Mouse (Mus musculus): Measurements from ENCODE around the gene Cycs.

Cycs gene

DNA sequence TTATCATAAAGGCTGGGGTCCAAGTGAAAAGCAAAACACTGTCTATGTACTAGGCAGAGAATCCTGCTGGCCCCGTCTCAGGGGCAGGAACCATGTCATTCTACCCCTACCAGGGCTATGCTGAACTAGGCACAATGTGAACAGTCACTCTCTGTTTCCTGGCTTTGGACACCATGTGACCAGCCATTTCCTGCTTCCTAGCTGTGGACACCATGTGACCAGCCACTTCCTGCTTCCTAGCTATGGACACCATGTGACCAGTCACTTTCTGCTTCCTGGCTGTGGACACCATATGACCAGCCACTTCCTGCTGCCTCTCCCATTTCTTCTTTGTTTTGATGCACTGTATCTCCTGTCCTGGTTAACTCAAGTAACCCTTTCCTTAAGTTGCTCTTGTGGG is 23.8 kb downstream of the Cycs start:
- DNase-seq, result no peak

DNA sequence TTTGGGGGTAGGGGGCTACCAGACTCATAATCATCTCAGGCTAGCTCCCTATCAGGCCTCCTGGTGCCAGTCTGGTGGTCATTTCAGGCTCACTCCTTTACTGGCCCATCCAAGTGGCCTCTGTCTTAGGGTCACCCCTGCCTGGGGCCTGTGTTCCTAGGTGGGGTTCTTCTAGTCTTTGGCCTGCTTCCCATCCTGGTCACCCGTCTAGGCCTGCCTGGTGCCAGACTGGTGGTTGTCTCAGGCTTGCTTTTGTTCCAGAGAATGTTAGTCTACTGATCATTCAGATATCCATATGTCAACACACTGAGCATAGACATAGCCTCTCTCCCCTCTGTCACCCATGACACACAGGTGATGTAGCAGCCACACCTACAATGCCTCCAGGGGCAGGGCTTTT is 26.7 kb downstream of the Cycs start:
- DNase-seq, result no peak

DNA sequence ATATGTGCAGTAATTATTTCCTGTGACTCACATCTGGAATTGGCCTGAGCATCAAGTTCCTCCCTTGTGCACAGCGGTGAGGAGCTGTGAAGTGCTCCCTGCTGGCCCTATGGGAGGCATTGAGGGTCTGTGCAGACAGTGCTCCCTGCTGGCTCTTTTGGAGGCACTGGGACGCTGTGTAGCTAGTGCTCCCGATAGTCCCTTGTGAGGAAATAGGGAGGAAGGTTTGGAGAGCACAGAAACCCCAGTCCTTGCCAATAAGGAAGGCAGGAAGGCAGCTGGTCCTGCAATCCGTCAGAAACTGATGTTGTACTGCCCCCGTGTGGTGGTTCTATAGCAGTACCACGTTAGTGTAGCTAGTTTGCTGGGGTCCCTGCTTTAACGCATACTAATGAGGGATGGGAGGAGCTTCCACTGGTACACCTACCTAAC is 29.9 kb downstream of the Cycs start:
- DNase-seq, result peak; percentile 90

DNA sequence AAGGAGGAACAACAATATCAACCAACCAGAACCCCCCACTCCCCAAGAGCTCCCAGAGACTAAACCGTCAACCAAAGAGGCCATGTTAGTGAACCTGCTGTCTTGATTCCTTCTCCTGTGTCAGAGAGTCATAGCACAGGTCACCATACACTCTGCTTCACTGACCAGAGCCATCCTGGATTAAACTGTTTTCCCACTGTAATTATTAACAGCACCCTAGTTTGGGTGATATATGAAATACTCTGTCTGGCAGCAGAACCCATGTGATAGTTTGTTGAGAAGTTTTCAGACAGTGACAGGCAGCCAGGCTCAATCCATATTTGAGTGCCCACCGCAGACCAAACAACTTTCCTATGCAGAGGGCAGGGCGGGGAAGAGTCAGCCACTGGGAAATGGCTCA is 31.0 kb downstream of the Cycs start:
- DNase-seq, result no peak

DNA sequence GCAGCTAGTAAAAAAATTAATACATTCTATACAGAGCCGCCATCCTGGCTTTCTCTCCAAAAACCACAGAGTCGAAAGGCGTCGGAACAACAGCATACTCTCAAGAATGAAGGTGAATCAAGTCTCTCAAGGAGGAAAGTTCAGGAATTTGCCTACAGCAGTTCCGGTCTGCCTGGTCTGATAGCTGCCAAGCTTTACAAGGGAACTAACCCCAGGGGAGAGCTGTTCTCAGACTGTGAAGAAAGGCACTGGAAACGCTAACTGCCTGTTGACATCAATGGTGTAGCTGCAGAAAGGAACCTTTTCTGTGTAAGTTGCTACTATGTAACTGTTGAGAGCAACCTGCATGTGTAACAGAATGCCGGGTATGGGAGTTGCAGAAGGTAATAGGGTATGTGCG is 34.4 kb downstream of the Cycs start:
- no peak for DNase-seq

DNA sequence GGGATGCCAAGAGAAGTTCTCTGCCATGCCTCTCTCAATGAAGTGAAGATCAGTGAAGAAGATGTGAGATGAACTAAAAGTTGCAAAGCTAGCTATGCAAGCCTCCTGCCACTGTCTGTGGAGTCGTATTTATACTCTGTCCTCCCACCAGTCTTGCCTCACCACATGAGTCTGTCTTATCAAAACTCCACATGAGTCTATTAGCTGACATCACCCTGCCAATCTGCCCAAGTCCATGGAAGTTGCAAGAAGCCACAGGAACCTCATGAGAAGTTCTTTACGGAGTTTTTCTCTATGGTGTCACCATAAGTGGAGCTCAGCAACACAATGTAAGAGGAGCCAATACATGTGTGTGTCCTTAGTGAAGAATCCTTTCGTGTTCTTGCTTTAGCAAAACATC is 35.3 kb downstream of the Cycs start:
- DNase-seq, result no peak

DNA sequence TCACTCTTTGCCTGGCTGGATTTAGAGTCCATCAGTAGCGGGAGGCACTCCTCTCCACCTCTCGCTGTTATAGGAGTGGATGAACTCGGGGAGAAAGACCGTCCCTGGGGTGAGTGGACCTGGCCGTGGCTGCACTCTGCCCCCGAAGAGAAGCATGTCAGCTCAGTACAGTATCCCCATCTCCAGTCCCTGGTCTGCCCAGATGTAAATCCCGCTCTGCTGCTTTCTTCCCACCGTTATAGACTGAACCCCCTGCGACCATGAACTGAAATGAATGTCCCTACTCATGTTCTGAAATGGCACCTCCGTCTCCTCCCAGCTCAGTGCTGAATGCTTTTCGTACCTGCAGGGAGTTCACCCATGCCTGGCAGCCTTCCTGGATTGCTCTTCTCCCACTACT is 37.1 kb downstream of the Cycs start:
- DNase-seq, result no peak

DNA sequence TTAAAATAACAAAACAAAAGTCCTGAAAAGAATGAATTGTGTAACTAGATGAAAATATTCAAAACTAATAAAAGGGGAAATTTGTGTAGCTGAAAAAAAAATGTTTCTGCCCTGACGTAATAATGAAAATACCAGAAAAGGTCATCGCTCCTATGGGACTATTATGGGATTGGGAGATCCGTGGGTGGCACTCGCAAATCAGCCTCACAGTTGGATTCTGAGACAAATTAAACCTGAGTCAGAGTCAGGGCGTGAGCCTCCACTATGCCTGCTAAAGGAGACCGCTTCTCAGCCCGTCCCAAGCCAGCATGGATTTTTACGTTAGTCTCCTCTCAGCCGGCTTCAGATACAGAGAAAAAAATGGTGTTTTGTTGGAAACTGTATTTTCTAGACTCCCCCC is 38.9 kb downstream of the Cycs start:
- no peak for DNase-seq

DNA sequence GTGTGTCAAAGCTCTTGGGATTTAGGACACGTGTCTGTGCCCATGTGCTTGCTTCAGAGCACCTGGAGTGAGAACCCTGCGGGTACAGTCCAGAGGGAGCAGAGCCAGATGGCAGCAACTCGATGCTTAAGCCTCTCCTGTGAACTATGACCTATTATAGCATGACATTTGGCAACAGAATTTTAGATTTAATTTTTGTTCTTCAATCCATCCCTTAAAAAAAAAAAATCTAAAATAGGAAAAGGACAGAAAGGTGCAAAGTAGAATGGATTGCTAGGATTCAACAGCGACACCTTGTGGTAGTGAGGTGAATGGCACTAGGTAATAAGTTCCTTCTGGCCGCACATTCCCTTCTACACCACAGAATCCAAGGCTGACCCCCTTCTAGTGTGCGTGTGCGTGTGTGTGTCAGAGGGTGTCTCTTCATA is 39.7 kb downstream of the Cycs start:
- peak; percentile 78 for DNase-seq

DNA sequence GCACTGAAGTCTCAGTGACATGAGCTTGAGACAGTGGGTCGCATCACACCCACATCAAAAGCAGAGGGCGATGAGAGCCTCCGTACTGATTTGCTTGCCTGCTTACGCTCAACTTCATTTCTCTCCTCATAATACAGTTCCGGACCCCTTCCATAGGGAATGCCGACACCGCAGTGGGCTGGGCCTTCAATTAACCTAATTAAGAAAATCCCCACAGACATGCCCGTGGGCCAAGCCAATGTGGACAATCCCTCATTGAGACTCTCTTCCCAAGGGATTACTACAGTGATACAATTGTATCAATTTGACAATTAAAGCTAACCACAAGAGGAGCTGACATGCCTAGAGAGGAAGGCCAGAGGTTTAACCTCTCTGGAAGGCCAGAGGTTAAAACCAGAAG is 40.5 kb downstream of the Cycs start:
- peak; percentile 66 for DNase-seq

DNA sequence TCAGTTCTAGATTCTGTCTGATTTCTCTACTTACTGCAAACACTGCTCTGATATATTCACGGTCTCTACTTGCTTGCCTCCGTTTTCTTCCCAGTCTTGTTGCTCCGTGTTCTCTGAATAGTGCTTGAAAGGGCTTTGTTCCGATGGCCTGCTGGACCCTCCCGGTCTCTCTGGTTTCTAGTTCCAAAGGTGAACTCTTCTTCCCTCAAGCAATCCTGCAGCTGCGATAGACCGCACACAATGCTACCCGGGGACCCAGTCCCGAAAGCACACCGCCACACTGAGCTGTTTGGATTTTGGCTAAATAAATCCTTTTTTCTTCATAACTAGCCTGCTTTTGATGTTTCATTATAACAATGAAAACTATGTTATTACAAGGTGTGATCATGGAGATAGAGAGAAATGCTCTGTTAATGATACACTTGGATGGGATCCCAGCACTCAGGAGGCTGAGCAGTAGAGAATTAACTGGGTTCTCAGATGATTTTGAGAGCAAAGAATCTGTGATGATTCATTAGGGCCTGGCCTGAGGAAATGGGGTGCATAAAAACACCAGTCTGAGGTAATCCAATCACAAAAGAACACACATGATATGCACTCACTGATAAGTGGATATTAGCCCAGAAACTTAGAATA is 42.0 kb downstream of the Cycs start:
- DNase-seq, result no peak

DNA sequence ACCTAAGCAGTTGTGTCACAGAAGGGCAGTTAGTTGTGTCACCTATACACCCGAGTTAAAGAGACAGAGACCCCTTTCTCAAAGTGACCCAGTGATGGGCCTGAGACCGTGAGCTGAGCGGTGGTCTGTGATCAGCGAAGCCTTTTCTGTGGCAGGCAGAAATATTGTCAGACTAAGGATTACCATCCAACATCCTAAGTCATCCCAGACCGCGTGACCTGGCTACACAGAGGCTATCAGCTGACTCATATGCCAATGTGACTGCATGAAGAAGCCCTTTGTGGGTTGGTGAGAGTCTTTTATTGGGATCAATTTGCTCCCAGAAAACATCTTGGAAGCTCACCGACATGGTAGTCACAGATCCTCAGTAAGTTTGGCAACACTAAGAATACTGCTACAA is 43.6 kb downstream of the Cycs start:
- DNase-seq, result no peak

DNA sequence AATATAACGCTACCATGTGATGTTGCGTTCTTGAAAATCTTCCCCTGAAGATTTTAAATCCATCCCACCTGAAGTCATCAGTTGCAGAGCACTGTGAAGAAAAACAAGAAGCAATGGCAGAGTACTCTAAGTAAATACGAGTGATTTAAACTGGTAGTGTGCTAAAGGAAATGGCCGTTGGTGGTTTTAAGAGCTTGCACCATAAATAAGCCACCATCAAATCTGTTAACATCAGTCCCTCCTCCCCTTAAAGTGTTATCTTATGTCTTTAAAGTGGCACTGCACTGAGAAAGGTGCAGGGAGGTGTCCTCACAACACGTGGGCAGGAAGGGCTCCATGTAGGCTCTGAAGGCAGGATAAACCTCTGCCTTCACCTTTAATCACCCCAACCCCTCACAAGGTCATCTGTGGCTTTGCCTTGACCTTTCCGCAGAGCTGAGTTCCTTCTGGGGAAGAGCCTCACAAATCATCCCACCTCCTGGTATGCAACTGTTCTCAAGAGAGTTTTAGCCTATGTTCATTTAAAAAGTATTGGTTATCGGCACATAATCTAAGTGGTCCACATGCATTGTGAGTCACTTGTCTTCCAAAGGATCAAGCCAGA is 44.7 kb downstream of the Cycs start:
- no peak for DNase-seq

DNA sequence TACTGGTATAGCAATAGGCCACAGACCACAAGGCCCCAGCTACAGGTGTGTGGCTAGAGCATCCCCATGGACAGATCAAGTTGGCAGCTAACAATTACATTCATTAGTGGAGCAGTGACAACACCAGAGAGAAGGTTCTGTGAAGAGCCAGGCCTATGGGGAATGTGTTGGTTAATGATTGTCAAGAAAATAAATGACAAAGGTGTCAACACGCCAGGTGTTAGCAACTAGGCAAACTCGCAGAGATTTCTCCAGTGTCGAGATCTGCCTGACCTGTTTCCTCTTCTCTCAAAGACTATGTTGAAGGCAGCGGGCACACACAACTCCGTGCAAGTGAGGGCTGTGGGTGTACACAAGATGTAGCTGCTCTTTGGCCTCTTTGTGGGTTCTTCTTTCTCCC is 46.2 kb downstream of the Cycs start:
- DNase-seq, result no peak

DNA sequence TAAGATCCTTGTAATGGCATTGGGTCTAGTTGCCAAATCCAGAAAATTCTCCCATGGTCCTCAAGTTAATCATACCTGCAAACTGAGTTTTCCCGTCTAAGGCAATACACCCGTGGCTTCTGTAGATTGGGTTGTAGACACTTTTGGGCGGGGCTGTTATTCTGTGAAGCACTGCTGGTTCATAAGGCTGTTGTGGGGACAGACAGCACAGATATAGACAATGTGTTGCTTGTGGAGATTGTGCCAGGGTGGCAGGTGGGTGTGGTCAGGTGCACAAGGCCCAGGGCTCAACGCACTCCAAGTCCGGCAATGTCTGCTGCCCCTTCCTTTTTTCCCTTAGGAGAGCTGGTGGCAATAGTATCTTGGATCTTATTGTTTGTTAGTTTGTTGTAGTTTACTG is 48.0 kb downstream of the Cycs start:
- no peak for DNase-seq

Measured in retina, postnatal 1 day (tissue).